Mouse (Mus musculus) embryonic facial prominence, embryonic 10.5 days (tissue): ENCODE results near the gene Pcsk2. TPM values are rescaled to one million over a fixed set of nuclear protein-coding genes. Genes with fewer than 3 reads are reported as not detected.

Experiments used
- DNase-seq: peaks from one replicate; pipeline ENCODE4 v3.0.0-alpha.2; 2017; ENCODE audit warnings: low spot score
- H3K27ac ChIP-seq: fragments of 300-500 bp; sonication (generic); replicated peaks from 2 replicates; pipeline ENCODE4 v1.5.1; 2016; ENCODE audit warnings: mild to moderate bottlenecking
- H3K27me3 ChIP-seq: fragments of 300-500 bp; sonication (generic); replicated peaks from 2 replicates; pipeline ENCODE4 v1.6.1; 2016; ENCODE audit warnings: low read depth, mild to moderate bottlenecking; ENCODE audit not compliant: poor library complexity, severe bottlenecking
- H3K36me3 ChIP-seq: fragments of 300-500 bp; sonication (generic); replicated peaks from 2 replicates; pipeline ENCODE4 v1.6.1; 2016; ENCODE audit warnings: mild to moderate bottlenecking, moderate library complexity
- H3K4me1 ChIP-seq: fragments of 300-500 bp; sonication (generic); 2 replicates; pipeline ENCODE4 v1.6.1; 2016
- H3K4me3 ChIP-seq: fragments of 300-500 bp; sonication (generic); 2 replicates; pipeline ENCODE4 v1.5.1; 2016; ENCODE audit warnings: mild to moderate bottlenecking, moderate library complexity
- H3K9me3 ChIP-seq: fragments of 300-500 bp; sonication (generic); 2 replicates; pipeline ENCODE4 v1.6.1; 2016; ENCODE audit warnings: mild to moderate bottlenecking
- WGBS: fragments of 180-500 bp; shearing (Covaris S2); methylation state at CpG from one replicate; pipeline ENCODE4 v1.1.7; 2016; 5-methylcytosine and 5-hydroxymethylcytosine counted together
- polyA plus RNA-seq: library from polyadenylated mRNA; unstranded; fragments of >200 nt; fragmentation: Nextera tagmentation; extraction: Ambion mirVana; gene quantifications from 2 replicates; pipeline ENCODE4 v1.2.1, GENCODE M21; 2016

Gene Pcsk2
- polyA plus RNA-seq = 0.88 and 0.93 TPM in 2 replicates

DNA sequence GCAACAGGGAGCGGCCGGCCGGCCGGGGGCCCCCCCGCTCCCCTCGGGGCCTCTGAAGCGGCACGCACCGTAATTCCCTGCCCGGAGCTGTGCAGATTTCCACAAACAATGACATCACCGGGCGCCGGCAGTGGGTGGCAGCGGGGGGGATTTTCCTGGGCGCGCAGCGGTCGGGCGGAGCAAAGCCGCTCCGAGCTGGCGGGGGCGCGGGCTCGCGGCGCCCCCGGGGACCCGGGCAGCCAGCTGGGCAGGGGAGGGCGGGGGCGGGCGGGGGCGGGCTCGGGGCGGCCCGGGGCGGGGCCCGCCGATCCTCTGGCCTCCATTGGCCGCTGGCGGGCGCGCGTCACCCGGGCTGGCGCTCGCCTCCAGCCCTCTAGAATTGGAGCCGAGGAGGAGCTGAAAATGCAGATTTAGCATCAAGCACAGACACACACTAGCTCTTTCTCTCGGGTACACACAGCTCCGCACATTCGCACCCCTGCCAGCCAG lies at the start of gene Pcsk2:
Pcsk2 (plus strand) TSS at position 399 of the 489 bp plus-strand sequence.
- Histone ChIP-seq H3K27ac (peak within 1 kb of the TSS; percentile 67), H3K9me3 (no peaks in the 10 kb centered on the region), H3K36me3 (no peaks in the 10 kb centered on the region), H3K4me1 (peaks cover 20% of the 10 kb centered on the region), H3K4me3 (peak within 1 kb of the TSS; percentile 68), H3K27me3 (peaks cover 55% of the 10 kb centered on the region)
- under 1% methylated on average over 51 of the region's 51 CpGs for WGBS
- DNase-seq = peak; percentile 83

DNA sequence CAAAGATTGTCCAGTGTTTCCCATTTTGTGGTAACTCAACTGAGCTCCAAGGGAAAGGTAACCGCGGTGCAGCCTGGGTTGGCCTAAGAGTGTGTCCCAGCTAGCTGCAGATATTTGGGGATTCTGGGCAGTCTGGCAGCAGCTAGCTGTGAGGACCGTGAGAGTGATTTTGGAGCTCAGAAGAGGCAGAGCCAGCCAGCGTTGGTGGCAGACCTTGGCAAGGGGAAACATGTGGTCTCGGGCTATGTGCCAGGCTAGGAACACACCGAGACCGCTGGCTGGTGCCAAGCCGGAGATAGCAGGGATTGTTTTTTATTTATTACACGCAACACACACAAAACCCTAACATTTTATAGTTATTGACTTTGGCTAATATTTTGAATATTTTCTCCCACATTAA lies 45.1 kb upstream of the Pcsk2 start:
- Histone ChIP-seq H3K27me3 (no peaks in the 10 kb centered on the region), H3K36me3 (no peaks in the 10 kb centered on the region), H3K4me3 (no peak overlapping the region), H3K27ac (no peak overlapping the region), H3K9me3 (no peaks in the 10 kb centered on the region), H3K4me1 (no peaks in the 10 kb centered on the region)
- 95% methylated on average over 9 of the region's 9 CpGs for WGBS
- DNase-seq = no peak

DNA sequence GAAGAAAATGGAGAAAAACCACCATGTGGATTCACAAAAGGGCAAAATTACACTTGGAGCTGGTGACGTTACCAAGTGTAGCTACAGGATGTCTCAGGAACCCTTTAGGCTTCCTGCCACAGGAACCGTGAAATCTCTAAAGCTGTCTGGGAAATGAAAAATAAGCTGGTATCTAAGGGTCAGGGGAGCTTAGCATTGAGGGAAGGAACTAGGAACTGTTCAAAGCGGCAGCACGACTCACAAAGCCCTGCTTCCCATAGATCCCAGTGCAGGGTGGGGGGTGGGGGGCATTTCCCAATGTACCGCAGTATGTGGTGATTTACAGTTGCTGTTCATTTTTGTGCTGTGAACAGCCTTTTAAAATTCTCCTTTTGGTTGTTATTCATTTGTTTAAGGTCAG lies 44.2 kb upstream of the Pcsk2 start:
- no peaks in the 10 kb centered on the region for H3K4me1 ChIP-seq
- H3K9me3 ChIP-seq = no peaks in the 10 kb centered on the region
- no peaks in the 10 kb centered on the region for H3K36me3 ChIP-seq
- no peak overlapping the region for H3K4me3 ChIP-seq
- no peak overlapping the region for H3K27ac ChIP-seq
- no peak for DNase-seq
- no peaks in the 10 kb centered on the region for H3K27me3 ChIP-seq
- WGBS = 72% methylated on average over 5 of the region's 5 CpGs

GRCm38 (mm10) chr2:143502203-143502602 lies 43.8 kb upstream of the Pcsk2 start:
- H3K4me3 ChIP-seq = no peak overlapping the region
- no peaks in the 10 kb centered on the region for H3K9me3 ChIP-seq
- no peak for DNase-seq
- no peak overlapping the region for H3K27ac ChIP-seq
- H3K4me1 ChIP-seq = no peaks in the 10 kb centered on the region
- no peaks in the 10 kb centered on the region for H3K36me3 ChIP-seq
- 92% methylated on average over 3 of the region's 3 CpGs for WGBS
- no peaks in the 10 kb centered on the region for H3K27me3 ChIP-seq

DNA sequence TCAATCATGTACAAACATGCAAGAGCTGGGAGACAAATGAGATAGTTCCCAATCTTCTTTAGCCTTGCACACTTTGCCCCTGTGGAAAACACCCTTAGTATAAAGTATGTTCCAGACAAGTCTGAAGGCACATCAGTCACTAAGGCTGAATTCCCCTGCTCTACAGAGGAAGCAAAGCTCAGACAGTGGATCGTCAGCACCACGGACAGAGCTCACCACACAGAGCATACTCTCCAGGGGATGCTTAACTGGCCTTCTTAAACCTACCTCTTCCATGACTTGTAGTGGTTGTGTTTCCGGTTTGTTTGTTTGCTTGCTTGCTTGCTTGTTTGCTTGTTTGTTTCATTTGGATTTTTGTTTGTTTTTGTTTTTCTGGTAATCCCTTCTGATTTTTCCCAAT lies 9.5 kb upstream of the Pcsk2 start:
- peak; percentile 71 for DNase-seq
- Histone ChIP-seq H3K27me3 (no peaks in the 10 kb centered on the region), H3K27ac (no peak overlapping the region), H3K4me1 (no peaks in the 10 kb centered on the region), H3K36me3 (no peaks in the 10 kb centered on the region), H3K9me3 (no peaks in the 10 kb centered on the region), H3K4me3 (no peak overlapping the region)
- WGBS = 18% methylated on average over 3 of the region's 3 CpGs

- H3K27me3 ChIP-seq = peaks cover 55% of the 10 kb centered on the region
- H3K4me3 ChIP-seq = peak overlapping the region; percentile 68
- DNase-seq = peak; percentile 50
- H3K9me3 ChIP-seq = no peaks in the 10 kb centered on the region
- H3K4me1 ChIP-seq = peaks cover 20% of the 10 kb centered on the region
- peak overlapping the region; percentile 67 for H3K27ac ChIP-seq
- WGBS = 0% methylated on average over 7 of the region's 7 CpGs
- no peaks in the 10 kb centered on the region for H3K36me3 ChIP-seq
These were observed 631 bp upstream of the Pcsk2 start for GRCm38 (mm10) chr2:143545299-143545751.

- no peaks in the 10 kb centered on the region for H3K36me3 ChIP-seq
- H3K27ac ChIP-seq = no peak overlapping the region
- no peaks in the 10 kb centered on the region for H3K9me3 ChIP-seq
- peak; percentile 74 for DNase-seq
- H3K27me3 ChIP-seq = peaks cover 55% of the 10 kb centered on the region
- peak overlapping the region; percentile 68 for H3K4me3 ChIP-seq
- 1% methylated on average over 33 of the region's 33 CpGs for WGBS
- H3K4me1 ChIP-seq = peaks cover 20% of the 10 kb centered on the region
These were observed 656 bp downstream of the Pcsk2 start for GRCm38 (mm10) chr2:143546412-143547211.

- H3K36me3 ChIP-seq = no peaks in the 10 kb centered on the region
- H3K27me3 ChIP-seq = peaks cover 55% of the 10 kb centered on the region
- peaks cover 20% of the 10 kb centered on the region for H3K4me1 ChIP-seq
- H3K4me3 ChIP-seq = peak overlapping the region; percentile 68
- 1% methylated on average over 32 of the region's 32 CpGs for WGBS
- DNase-seq = peak; percentile 9
- H3K27ac ChIP-seq = no peak overlapping the region
- no peaks in the 10 kb centered on the region for H3K9me3 ChIP-seq
These were observed 1.5 kb downstream of the Pcsk2 start for GRCm38 (mm10) chr2:143547251-143548090.

- H3K27ac ChIP-seq = no peak overlapping the region
- H3K27me3 ChIP-seq = no peaks in the 10 kb centered on the region
- H3K4me3 ChIP-seq = no peak overlapping the region
- no peaks in the 10 kb centered on the region for H3K9me3 ChIP-seq
- H3K36me3 ChIP-seq = no peaks in the 10 kb centered on the region
- H3K4me1 ChIP-seq = no peaks in the 10 kb centered on the region
- DNase-seq = no peak
- 83% methylated on average over 4 of the region's 4 CpGs for WGBS
These were observed 14.4 kb downstream of the Pcsk2 start for GRCm38 (mm10) chr2:143560384-143560783.

DNA sequence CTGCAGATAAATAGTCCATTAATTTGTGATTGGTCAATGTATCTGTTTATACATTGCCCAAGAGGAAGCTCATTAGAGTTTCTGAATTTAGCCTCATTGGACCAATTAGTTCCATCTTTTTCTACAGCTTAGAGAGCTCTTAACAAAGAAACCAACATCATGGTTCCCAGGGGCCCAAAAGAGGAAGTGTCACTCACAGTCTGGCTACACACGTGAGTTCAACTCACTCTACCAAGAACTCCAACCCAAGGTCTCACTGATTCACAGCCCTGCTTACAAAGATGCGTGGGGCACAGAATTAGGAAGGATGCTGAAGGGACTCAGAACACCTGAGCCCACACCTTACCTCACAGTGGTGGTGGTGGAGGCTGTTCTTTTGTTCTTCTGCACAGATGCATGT lies 19.1 kb downstream of the Pcsk2 start:
- H3K27ac ChIP-seq = no peak overlapping the region
- no peaks in the 10 kb centered on the region for H3K9me3 ChIP-seq
- WGBS = 68% methylated on average over 2 of the region's 2 CpGs
- H3K4me1 ChIP-seq = no peaks in the 10 kb centered on the region
- H3K36me3 ChIP-seq = no peaks in the 10 kb centered on the region
- H3K4me3 ChIP-seq = no peak overlapping the region
- H3K27me3 ChIP-seq = no peaks in the 10 kb centered on the region
- DNase-seq = no peak

GRCm38 (mm10) chr2:143565961-143566360 lies 20.0 kb downstream of the Pcsk2 start:
- 90% methylated on average over 6 of the region's 6 CpGs for WGBS
- Histone ChIP-seq H3K9me3 (no peaks in the 10 kb centered on the region), H3K4me3 (no peak overlapping the region), H3K4me1 (no peaks in the 10 kb centered on the region), H3K27me3 (no peaks in the 10 kb centered on the region), H3K27ac (no peak overlapping the region), H3K36me3 (no peaks in the 10 kb centered on the region)
- no peak for DNase-seq

GRCm38 (mm10) chr2:143585341-143585740 lies 39.4 kb downstream of the Pcsk2 start:
- Histone ChIP-seq H3K36me3 (no peaks in the 10 kb centered on the region), H3K27me3 (no peaks in the 10 kb centered on the region), H3K4me3 (no peak overlapping the region), H3K9me3 (no peaks in the 10 kb centered on the region), H3K27ac (no peak overlapping the region), H3K4me1 (no peaks in the 10 kb centered on the region)
- WGBS = 90% methylated on average over 6 of the region's 6 CpGs
- DNase-seq = no peak
